Mouse (Mus musculus) lung, embryonic 16.5 days (tissue): ENCODE measurements around the gene Chil3. TPM values are rescaled to one million over a fixed set of nuclear protein-coding genes. Genes with fewer than 3 reads are reported as not detected.

Source experiments
- ATAC-seq: fragments of 200-750 bp; cut with Nextera tagmentation; 2 replicates; pipeline ENCODE4 v1.8.0; 2017; ENCODE audit warnings: low read depth, mild to moderate bottlenecking, moderate library complexity
- H3K27ac ChIP-seq: fragments of 300-500 bp; sonication (generic); 2 replicates; pipeline ENCODE4 v1.5.1; 2014; ENCODE audit warnings: mild to moderate bottlenecking, control low read depth, low read length
- H3K27me3 ChIP-seq: fragments of 300-500 bp; sonication (generic); 2 replicates; pipeline ENCODE4 v1.6.1; 2014; ENCODE audit warnings: low read depth, low read length, mixed read lengths; ENCODE audit not compliant: control insufficient read depth, insufficient read depth
- H3K36me3 ChIP-seq: fragments of 300-500 bp; sonication (generic); 2 replicates; pipeline ENCODE4 v1.6.1; 2014; ENCODE audit warnings: low read length; ENCODE audit not compliant: control insufficient read depth, insufficient read depth
- H3K4me1 ChIP-seq: fragments of 300-500 bp; sonication (generic); replicated peaks from 2 replicates; pipeline ENCODE4 v1.6.1; 2014; ENCODE audit warnings: low read length, mixed read lengths; ENCODE audit not compliant: control insufficient read depth, insufficient read depth
- H3K4me2 ChIP-seq: fragments of 300-500 bp; sonication (generic); 2 replicates; pipeline ENCODE4 v1.6.1; 2014; ENCODE audit warnings: low read depth, low read length, control low read depth
- H3K4me3 ChIP-seq: fragments of 300-500 bp; sonication (generic); 2 replicates; pipeline ENCODE4 v1.5.1; 2014; ENCODE audit warnings: mild to moderate bottlenecking, low read length, control low read depth
- H3K9ac ChIP-seq: fragments of 300-500 bp; sonication (generic); 2 replicates; pipeline ENCODE4 v1.6.1; 2014; ENCODE audit warnings: low read length, control low read depth
- H3K9me3 ChIP-seq: fragments of 300-500 bp; sonication (generic); 2 replicates; pipeline ENCODE4 v1.6.1; 2016; ENCODE audit warnings: low read length; ENCODE audit not compliant: control insufficient read depth
- WGBS: fragments of 180-500 bp; shearing (Covaris S2); extraction: QIAGEN DNeasy Blood & Tissue Kit; methylation state at CpG from one replicate; pipeline ENCODE4 v1.1.7; 2014; 5-methylcytosine and 5-hydroxymethylcytosine counted together
- polyA plus RNA-seq: library from polyadenylated mRNA; unstranded; fragments of >200 nt; fragmentation: Nextera tagmentation; extraction: Ambion mirVana; gene quantifications from 2 replicates; pipeline ENCODE4 v1.2.1, GENCODE M21; 2015

Gene Chil3
- polyA plus RNA-seq, 1 experiment from 2014 or later, result 0.10 TPM

GRCm38 (mm10) chr3:106171135-106171731 lies 3.9 kb upstream of the Chil3 start:
- Histone ChIP-seq H3K9me3 (peaks cover 5% of the 10 kb centered on the region; the same call in 1 of the 2 replicates), H3K4me2 (no peak overlapping the region), H3K4me3 (no peak overlapping the region), H3K4me1 (no peaks in the 10 kb centered on the region), H3K27me3 (no peaks in the 10 kb centered on the region), H3K9ac (no peak overlapping the region), H3K36me3 (no peaks in the 10 kb centered on the region), H3K27ac (no peak overlapping the region)
- 63% methylated on average over 1 of the region's 1 CpGs for WGBS
- no peak for ATAC-seq

GRCm38 (mm10) chr3:106170522-106171053 lies 3.2 kb upstream of the Chil3 start:
- no peaks in the 10 kb centered on the region for H3K36me3 ChIP-seq
- no peaks in the 10 kb centered on the region for H3K27me3 ChIP-seq
- no peak for ATAC-seq
- H3K4me1 ChIP-seq, result no peaks in the 10 kb centered on the region
- H3K4me3 ChIP-seq, result no peak overlapping the region
- WGBS, result 40% methylated on average over 1 of the region's 1 CpGs
- no peak overlapping the region for H3K4me2 ChIP-seq
- no peak overlapping the region for H3K9ac ChIP-seq
- H3K9me3 ChIP-seq, result peaks cover 5% of the 10 kb centered on the region; the same call in 1 of the 2 replicates
- H3K27ac ChIP-seq, result no peak overlapping the region

- H3K27me3 ChIP-seq, result no peaks in the 10 kb centered on the region
- H3K9me3 ChIP-seq, result no peaks in the 10 kb centered on the region
- H3K9ac ChIP-seq, result no peak overlapping the region
- no peak overlapping the region for H3K4me3 ChIP-seq
- no peak for ATAC-seq
- H3K4me1 ChIP-seq, result no peaks in the 10 kb centered on the region
- H3K27ac ChIP-seq, result no peak overlapping the region
- no peaks in the 10 kb centered on the region for H3K36me3 ChIP-seq
- WGBS, result 76% methylated on average over 2 of the region's 2 CpGs
- H3K4me2 ChIP-seq, result no peak overlapping the region
These were observed 13.0 kb downstream of the Chil3 start for GRCm38 (mm10) chr3:106154413-106154812.

- no peak overlapping the region for H3K27ac ChIP-seq
- H3K4me3 ChIP-seq, result no peak overlapping the region
- 79% methylated on average over 10 of the region's 10 CpGs for WGBS
- no peak overlapping the region for H3K9ac ChIP-seq
- H3K36me3 ChIP-seq, result no peaks in the 10 kb centered on the region
- H3K4me1 ChIP-seq, result no peaks in the 10 kb centered on the region
- H3K27me3 ChIP-seq, result no peaks in the 10 kb centered on the region
- peaks cover 2% of the 10 kb centered on the region; the same call in 1 of the 2 replicates for H3K9me3 ChIP-seq
- no peak overlapping the region for H3K4me2 ChIP-seq
- no peak for ATAC-seq
These were observed 23.3 kb downstream of the Chil3 start for GRCm38 (mm10) chr3:106144081-106144480.

- ATAC-seq, result no peak
- Histone ChIP-seq H3K27ac (no peak overlapping the region), H3K9ac (no peak overlapping the region), H3K36me3 (no peaks in the 10 kb centered on the region), H3K4me3 (no peak overlapping the region), H3K27me3 (no peaks in the 10 kb centered on the region), H3K4me2 (no peak overlapping the region), H3K9me3 (peaks cover 6% of the 10 kb centered on the region; the same call in 1 of the 2 replicates), H3K4me1 (no peaks in the 10 kb centered on the region)
- WGBS, result 65% methylated on average over 5 of the region's 5 CpGs
These were observed 35.7 kb downstream of the Chil3 start for GRCm38 (mm10) chr3:106131690-106132089.

GRCm38 (mm10) chr3:106128807-106129493 lies 38.4 kb downstream of the Chil3 start:
- ATAC-seq, result no peak

GRCm38 (mm10) chr3:106126999-106127398 lies 40.4 kb downstream of the Chil3 start:
- H3K9ac ChIP-seq, result no peak overlapping the region
- no peak for ATAC-seq

More at GRCm38 (mm10) chr3:106128807-106129493, 38.4 kb downstream of the Chil3 start:
- Histone ChIP-seq H3K4me2 (no peak overlapping the region), H3K4me1 (no peaks in the 10 kb centered on the region), H3K36me3 (no peaks in the 10 kb centered on the region), H3K27me3 (no peaks in the 10 kb centered on the region), H3K27ac (no peak overlapping the region), H3K4me3 (no peak overlapping the region), H3K9ac (no peak overlapping the region), H3K9me3 (peaks cover 9% of the 10 kb centered on the region; the same call in 1 of the 2 replicates)
- WGBS, result 68% methylated on average over 4 of the region's 4 CpGs

GRCm38 (mm10) chr3:106112929-106113328 lies 54.4 kb downstream of the Chil3 start, which contains the start of gene Chia1:
Chia1 (plus strand) TSS chr3:106113229.
- H3K4me3 ChIP-seq, result no peak within 1 kb of the TSS
- 69% methylated on average over 3 of the region's 3 CpGs for WGBS
- H3K9me3 ChIP-seq, result no peaks in the 10 kb centered on the region
- H3K36me3 ChIP-seq, result no peaks in the 10 kb centered on the region
- no peaks in the 10 kb centered on the region for H3K4me1 ChIP-seq
- no peak for ATAC-seq
- H3K9ac ChIP-seq, result no peak within 1 kb of the TSS
- H3K27me3 ChIP-seq, result no peaks in the 10 kb centered on the region
- H3K4me2 ChIP-seq, result no peak within 1 kb of the TSS
- no peak within 1 kb of the TSS for H3K27ac ChIP-seq

More at GRCm38 (mm10) chr3:106126999-106127398, 40.4 kb downstream of the Chil3 start:
- Histone ChIP-seq H3K4me2 (no peak overlapping the region), H3K27ac (no peak overlapping the region), H3K36me3 (no peaks in the 10 kb centered on the region), H3K4me1 (no peaks in the 10 kb centered on the region), H3K9me3 (peaks cover 12% of the 10 kb centered on the region; the same call in 1 of the 2 replicates), H3K4me3 (no peak overlapping the region), H3K27me3 (no peaks in the 10 kb centered on the region)
